Mouse (Mus musculus) ES-Bruce4 (cell line): ENCODE results near the gene Tgfb1i1. TPM values are rescaled to one million over a fixed set of nuclear protein-coding genes. Genes with fewer than 3 reads are reported as not detected.

ENCODE experiments used
- H3K27ac ChIP-seq: 2 replicates; pipeline ENCODE4 v1.5.1; 2012; ENCODE audit warnings: low read length, inconsistent platforms; ENCODE audit not compliant: insufficient read depth
- H3K27me3 ChIP-seq: 2 replicates; pipeline ENCODE4 v1.6.1; 2012; ENCODE audit warnings: mild to moderate bottlenecking, low read length, inconsistent platforms; ENCODE audit not compliant: control insufficient read depth, poor library complexity, insufficient read depth, severe bottlenecking
- H3K36me3 ChIP-seq: 2 replicates; pipeline ENCODE4 v1.6.1; 2012; ENCODE audit warnings: inconsistent platforms, mild to moderate bottlenecking, low read length, moderate library complexity; ENCODE audit not compliant: control insufficient read depth, poor library complexity, insufficient read depth, severe bottlenecking
- H3K4me1 ChIP-seq: one replicate; pipeline ENCODE4 v1.8.1; 2011; ENCODE audit warnings: low read length; ENCODE audit not compliant: control insufficient read depth, insufficient read depth
- H3K4me3 ChIP-seq: 2 replicates; pipeline ENCODE4 v1.5.1; 2011; ENCODE audit warnings: low read depth, mild to moderate bottlenecking, low read length
- H3K9ac ChIP-seq: 2 replicates; pipeline ENCODE4 v1.6.1; 2012; ENCODE audit warnings: low read depth, mild to moderate bottlenecking, inconsistent platforms; ENCODE audit not compliant: poor library complexity, severe bottlenecking
- H3K9me3 ChIP-seq: replicated peaks from 2 replicates; pipeline ENCODE4 v1.6.1; 2012; ENCODE audit warnings: mild to moderate bottlenecking, low read length, inconsistent platforms; ENCODE audit not compliant: control insufficient read depth, poor library complexity, insufficient read depth, severe bottlenecking
- CTCF ChIP-seq: IDR thresholded peaks from one replicate; pipeline ENCODE4 v1.8.1; 2011; ENCODE audit warnings: low read depth, low read length
- EP300 ChIP-seq: IDR thresholded peaks from 2 replicates; pipeline ENCODE4 v1.6.1; 2011; ENCODE audit warnings: low read depth, low read length; ENCODE audit not compliant: insufficient read depth
- POLR2A ChIP-seq: IDR thresholded peaks from one replicate; pipeline ENCODE4 v1.8.1; 2011; ENCODE audit warnings: low read length; ENCODE audit not compliant: insufficient read depth
- polyA plus RNA-seq: library from polyadenylated mRNA; stranded (reverse); fragments of >200 nt; gene quantifications from 2 replicates; pipeline ENCODE4 v1.2.4, GENCODE M21; 2011; ENCODE audit warnings: low read depth; ENCODE audit not compliant: missing spikeins, insufficient read depth, insufficient read length

Gene Tgfb1i1
- polyA plus RNA-seq, 1 experiment: 6.0 TPM

DNA sequence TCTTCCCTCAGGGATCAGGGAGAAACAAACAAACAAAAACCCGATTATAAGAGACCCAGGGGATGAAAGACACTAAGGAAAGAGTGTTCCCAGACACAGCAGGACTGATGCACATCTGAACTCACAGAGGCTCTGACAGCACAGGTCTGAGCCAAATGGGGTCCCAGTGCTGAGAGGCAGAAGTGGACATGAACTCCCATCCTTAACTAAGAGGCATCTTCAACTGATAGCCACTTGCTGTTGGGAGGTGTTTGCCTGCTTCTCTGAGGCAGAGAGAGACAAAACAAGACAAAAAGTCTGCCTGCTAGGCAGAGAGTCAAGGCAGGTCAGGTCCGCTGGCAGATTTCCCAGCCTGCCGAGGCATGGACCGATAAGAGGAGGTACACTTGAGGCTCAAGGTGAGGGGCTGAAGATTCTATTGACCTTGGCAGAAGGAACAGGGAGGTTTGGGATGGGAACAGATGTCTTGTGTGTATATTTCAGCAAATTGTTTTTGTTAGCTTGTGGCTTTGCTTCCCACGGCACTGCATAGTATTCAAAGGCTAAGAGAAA lies 10.2 kb downstream of the Tgfb1i1 start:
- no peak overlapping the region for H3K9ac ChIP-seq
- no peak overlapping the region for H3K4me3 ChIP-seq
- no peaks in the 10 kb centered on the region for H3K27me3 ChIP-seq
- H3K4me1 ChIP-seq: no peaks in the 10 kb centered on the region
- H3K36me3 ChIP-seq: no peaks in the 10 kb centered on the region
- H3K27ac ChIP-seq: no peak overlapping the region
- no peaks in the 10 kb centered on the region for H3K9me3 ChIP-seq
- TF ChIP-seq POLR2A: no peak
- TF ChIP-seq EP300: no peak
- no peak for TF ChIP-seq CTCF

DNA sequence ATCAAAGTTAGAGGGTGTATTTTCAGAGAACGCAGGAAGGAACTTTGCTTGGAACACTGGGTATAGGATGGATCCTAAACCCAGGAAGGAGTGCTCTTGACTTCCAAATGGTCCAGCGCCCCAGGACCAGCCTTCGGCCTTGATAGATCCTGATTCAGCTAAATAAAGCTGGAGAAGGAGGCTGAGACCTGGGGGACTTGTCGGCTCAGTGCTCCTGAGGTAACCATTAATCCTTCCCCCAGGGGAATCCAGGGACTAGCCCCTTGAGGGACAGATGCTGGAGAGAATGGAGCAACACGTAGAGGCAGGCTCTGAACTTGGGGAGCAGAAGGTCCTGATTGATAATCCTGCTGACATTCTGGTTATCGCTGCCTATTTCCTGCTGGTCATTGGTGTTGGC lies 18.8 kb downstream of the Tgfb1i1 start, which contains the start of gene Slc5a2:
TSS of gene Slc5a2 (plus strand) at position 247 of the 400 bp plus-strand sequence.
- TF ChIP-seq EP300 (no peak), POLR2A (no peak), CTCF (no peak)
- Histone ChIP-seq H3K9me3 (no peaks in the 10 kb centered on the region), H3K27me3 (no peaks in the 10 kb centered on the region), H3K27ac (no peak within 1 kb of the TSS), H3K4me1 (no peaks in the 10 kb centered on the region), H3K9ac (no peak within 1 kb of the TSS), H3K36me3 (no peaks in the 10 kb centered on the region), H3K4me3 (no peak within 1 kb of the TSS)

DNA sequence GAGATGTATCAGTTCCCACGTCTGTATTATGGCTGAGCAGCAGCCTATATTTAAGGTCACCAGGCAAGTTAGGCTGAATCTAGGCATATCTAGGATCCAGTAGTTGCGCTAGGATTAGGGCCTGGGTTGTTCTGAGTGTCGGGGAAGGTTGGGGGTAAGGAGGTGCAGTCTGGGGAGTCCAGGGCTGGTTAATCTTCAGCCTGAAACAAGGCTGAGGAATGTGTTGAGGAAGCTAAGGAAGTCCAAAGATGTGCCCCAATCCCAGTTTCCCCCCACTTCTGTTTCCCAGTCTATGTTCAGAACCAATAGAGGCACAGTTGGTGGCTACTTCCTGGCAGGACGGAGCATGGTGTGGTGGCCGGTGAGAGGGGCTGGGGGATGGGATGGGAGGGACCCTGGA lies 19.4 kb downstream of the Tgfb1i1 start:
- Histone ChIP-seq H3K36me3 (no peaks in the 10 kb centered on the region), H3K4me1 (no peaks in the 10 kb centered on the region), H3K9ac (no peak overlapping the region), H3K4me3 (no peak overlapping the region), H3K9me3 (no peaks in the 10 kb centered on the region), H3K27ac (no peak overlapping the region), H3K27me3 (no peaks in the 10 kb centered on the region)
- no peak for TF ChIP-seq CTCF

GRCm38 (mm10) chr7:128267391-128267790 lies 20.8 kb downstream of the Tgfb1i1 start:
- Histone ChIP-seq H3K27me3 (no peaks in the 10 kb centered on the region), H3K9ac (no peak overlapping the region), H3K4me3 (no peak overlapping the region), H3K27ac (no peak overlapping the region), H3K9me3 (no peaks in the 10 kb centered on the region), H3K4me1 (no peaks in the 10 kb centered on the region), H3K36me3 (no peaks in the 10 kb centered on the region)
- no peak for TF ChIP-seq EP300
- TF ChIP-seq CTCF: no peak
- no peak for TF ChIP-seq POLR2A

GRCm38 (mm10) chr7:128267813-128268212 lies 21.2 kb downstream of the Tgfb1i1 start:
- no peaks in the 10 kb centered on the region for H3K36me3 ChIP-seq
- H3K4me1 ChIP-seq: no peaks in the 10 kb centered on the region
- H3K9me3 ChIP-seq: no peaks in the 10 kb centered on the region
- H3K9ac ChIP-seq: no peak overlapping the region
- no peak overlapping the region for H3K27ac ChIP-seq
- no peak overlapping the region for H3K4me3 ChIP-seq
- TF ChIP-seq POLR2A (no peak), EP300 (no peak), CTCF (no peak)
- no peaks in the 10 kb centered on the region for H3K27me3 ChIP-seq

- H3K4me1 ChIP-seq: no peaks in the 10 kb centered on the region
- H3K9me3 ChIP-seq: no peaks in the 10 kb centered on the region
- no peak overlapping the region for H3K9ac ChIP-seq
- H3K27ac ChIP-seq: no peak overlapping the region
- H3K4me3 ChIP-seq: peak overlapping the region; percentile 14
- H3K36me3 ChIP-seq: no peaks in the 10 kb centered on the region
- TF ChIP-seq EP300: no peak
- TF ChIP-seq POLR2A: no peak
- no peak for TF ChIP-seq CTCF
- H3K27me3 ChIP-seq: no peaks in the 10 kb centered on the region
Measured at GRCm38 (mm10) chr7:128270431-128270850, 23.8 kb downstream of the Tgfb1i1 start.

DNA sequence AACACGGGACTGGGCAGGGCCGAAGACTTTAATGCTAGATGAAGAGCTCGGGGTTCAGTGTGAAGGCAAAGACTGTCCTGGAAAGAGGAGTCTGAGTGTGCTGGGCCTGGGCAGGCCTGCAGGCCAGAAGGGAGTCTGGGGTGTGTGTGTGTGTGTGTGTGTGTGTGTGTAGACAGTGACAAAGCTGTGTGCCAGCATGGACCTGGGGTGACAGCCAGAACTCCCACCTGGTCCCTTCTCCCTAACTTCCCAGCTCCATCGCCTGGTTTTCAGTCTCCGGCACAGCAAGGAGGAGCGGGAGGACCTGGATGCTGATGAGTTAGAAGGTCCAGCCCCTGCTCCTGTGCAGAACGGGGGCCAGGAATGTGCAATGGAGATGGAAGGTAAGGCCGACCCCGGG lies 24.9 kb downstream of the Tgfb1i1 start:
- H3K4me3 ChIP-seq: no peak overlapping the region
- no peaks in the 10 kb centered on the region for H3K9me3 ChIP-seq

More for the DNA sequence above, 24.9 kb downstream of the Tgfb1i1 start:
- TF ChIP-seq EP300 (no peak), CTCF (no peak), POLR2A (no peak)
- Histone ChIP-seq H3K27ac (no peak overlapping the region), H3K27me3 (no peaks in the 10 kb centered on the region), H3K4me1 (no peaks in the 10 kb centered on the region), H3K9ac (no peak overlapping the region), H3K36me3 (peaks cover 3% of the 10 kb centered on the region; the same call in 1 of the 2 replicates)
